Mouse (Mus musculus): ENCODE measurements around the gene Gm16181. TPM values are rescaled to one million over a fixed set of nuclear protein-coding genes. Genes with fewer than 3 reads are reported as not detected.

The Gm16181 gene
- 0.47 TPM in 1 of 2 replicates, not detected in the other for polyA plus RNA-seq (2014; fragmentation: Nextera tagmentation; extraction: Ambion mirVana)

DNA sequence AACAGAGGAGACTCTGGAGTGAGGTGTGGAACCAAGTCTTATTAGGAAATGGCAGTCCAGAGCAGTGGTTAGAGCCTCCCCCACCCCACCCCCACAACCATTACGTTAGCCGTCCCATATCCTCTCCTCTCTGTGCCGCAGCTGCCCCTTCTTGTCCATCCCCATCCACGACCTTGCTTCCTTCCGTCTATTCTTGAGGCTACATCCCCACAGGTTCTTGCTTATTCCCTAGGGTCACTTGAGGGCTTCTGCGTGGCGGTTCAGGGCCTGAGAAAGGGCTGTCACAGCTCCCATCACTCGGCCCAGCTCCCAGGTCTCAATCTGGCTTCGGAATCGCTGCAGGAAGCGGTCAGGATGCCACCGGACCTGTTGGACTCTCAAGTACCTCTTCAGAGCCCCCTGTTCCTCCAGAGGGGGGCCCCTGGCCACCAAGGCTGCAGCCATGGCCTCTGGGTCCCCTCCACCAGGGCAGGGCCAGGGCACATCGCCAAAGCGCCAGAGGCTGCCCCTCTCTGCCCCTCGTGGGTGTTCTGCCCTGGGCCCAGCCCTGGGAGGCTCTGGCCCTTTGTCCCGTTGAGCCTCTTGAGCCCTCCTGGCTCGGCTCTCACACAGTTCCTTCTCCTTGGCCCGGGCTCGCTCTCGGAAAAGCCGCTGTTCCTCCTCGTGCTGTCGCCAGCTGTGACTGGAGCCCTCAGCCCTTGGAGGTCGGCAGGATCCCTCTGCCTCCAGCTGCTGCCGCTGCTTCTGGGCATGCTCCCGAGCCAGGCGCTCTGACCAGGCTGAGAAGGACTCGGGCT lies at the start of gene Gm16181:
Gene Gm16181, plus strand, starts transcription at position 679 of the 797 bp plus-strand sequence.
- ATAC-seq (ENCODE audit: low read depth) (peak; percentile 46; the same call in 1 of the 2 replicates), DNase-seq (ENCODE audit: low spot score) (no peak)
- Histone ChIP-seq H3K27me3 (replicated peaks; ENCODE audit: control insufficient read depth, insufficient read depth, low read length) (no peaks in the 10 kb centered on the region), H3K9me3 (ENCODE audit: control insufficient read depth, low read length) (no peaks in the 10 kb centered on the region), H3K9ac (ENCODE audit: low read depth, low read length) (0 out of 2 replicates have a peak within 1 kb of the TSS, but pooled peaks have one; percentile 25), H3K27ac (replicated peaks; ENCODE audit: low read depth, low read length) (no peak within 1 kb of the TSS; the same call in 1 of the 2 replicates), H3K36me3 (ENCODE audit: control insufficient read depth, insufficient read depth, low read length) (peaks cover 30% of the 10 kb centered on the region), H3K4me1 (ENCODE audit: control insufficient read depth, insufficient read depth, low read length) (no peaks in the 10 kb centered on the region), H3K4me3 (ENCODE audit: low read depth, low read length) (no peak within 1 kb of the TSS), H3K4me2 (ENCODE audit: low read depth, low read length) (no peak within 1 kb of the TSS)
- 78% methylated on average over 27 of the region's 28 CpGs for WGBS

DNA sequence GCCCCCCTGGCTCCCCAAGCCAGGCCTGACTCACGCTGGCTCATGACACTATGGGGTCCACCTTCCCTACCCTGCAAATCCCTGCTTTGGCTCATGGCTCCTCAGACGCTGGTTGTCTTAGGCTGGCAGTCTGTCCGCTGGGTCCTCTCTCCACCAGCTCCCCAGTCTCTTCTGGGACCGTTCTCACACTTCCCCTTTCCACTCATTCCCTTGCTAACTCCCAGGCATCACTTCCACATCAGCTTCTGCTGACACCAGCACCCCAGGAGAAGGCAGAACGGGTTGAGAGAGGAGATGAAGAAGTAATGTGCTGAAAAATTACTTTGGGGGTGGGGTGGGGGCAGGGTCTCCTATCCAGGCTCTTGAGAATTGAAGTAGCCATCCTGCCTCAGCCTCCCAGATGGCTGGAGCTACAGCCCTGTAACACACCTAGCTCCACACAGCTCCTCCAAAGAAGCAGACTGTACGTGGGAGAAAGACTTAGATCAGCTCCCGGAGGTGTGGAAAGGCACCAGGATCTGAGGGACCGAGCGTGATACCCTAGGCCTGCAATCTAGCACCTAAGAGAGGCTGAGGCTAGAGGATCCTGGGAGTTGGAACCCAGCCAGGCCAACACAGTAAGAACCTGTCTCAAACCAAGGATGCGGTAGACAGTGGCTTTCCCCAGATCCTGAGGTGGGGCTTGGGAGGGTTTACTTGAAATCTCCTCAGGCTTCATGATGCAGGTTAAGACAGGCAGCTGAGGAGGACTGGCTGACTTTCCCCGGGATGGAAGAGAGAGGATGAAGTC lies 48.0 kb upstream of the Gm16181 start:
- no peaks in the 10 kb centered on the region for H3K36me3 ChIP-seq (ENCODE audit: control insufficient read depth, insufficient read depth, low read length)
- H3K27ac ChIP-seq (replicated peaks; ENCODE audit: low read depth, low read length) = no peak overlapping the region
- 62% methylated on average over 11 of the region's 11 CpGs for WGBS
- peak; percentile 45 for ATAC-seq (ENCODE audit: low read depth)
- no peaks in the 10 kb centered on the region for H3K9me3 ChIP-seq (ENCODE audit: control insufficient read depth, low read length)
- peak; percentile 71 for DNase-seq (ENCODE audit: low spot score)
- peaks cover 6% of the 10 kb centered on the region; the same call in 1 of the 2 replicates for H3K4me1 ChIP-seq (ENCODE audit: control insufficient read depth, insufficient read depth, low read length)
- no peak overlapping the region for H3K9ac ChIP-seq (ENCODE audit: low read depth, low read length)
- H3K4me3 ChIP-seq (ENCODE audit: low read depth, low read length) = no peak overlapping the region
- H3K4me2 ChIP-seq (ENCODE audit: low read depth, low read length) = no peak overlapping the region
- no peaks in the 10 kb centered on the region for H3K27me3 ChIP-seq (replicated peaks; ENCODE audit: control insufficient read depth, insufficient read depth, low read length)

DNA sequence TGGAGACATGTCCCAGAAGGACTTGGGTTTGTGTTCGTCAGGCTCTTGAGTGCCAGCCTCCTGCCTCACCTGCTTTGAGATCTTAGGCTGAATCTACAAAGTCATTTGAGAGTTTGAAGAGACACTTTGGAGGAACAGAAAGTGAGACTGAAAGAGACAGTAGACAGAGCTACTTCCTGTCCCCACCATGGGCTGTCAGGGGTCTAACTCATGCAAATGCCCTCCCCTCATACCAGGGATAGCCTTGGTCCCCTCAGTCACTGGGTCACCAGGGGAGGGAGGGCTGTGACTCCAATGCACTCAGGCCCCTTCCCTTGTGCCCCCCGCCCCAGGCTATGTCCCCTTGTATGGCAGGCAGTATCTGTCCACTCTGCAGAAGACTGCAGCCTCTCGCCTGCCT lies 47.3 kb upstream of the Gm16181 start:
- Histone ChIP-seq H3K4me1 (ENCODE audit: control insufficient read depth, insufficient read depth, low read length) (peaks cover 6% of the 10 kb centered on the region; the same call in 1 of the 2 replicates), H3K27me3 (replicated peaks; ENCODE audit: control insufficient read depth, insufficient read depth, low read length) (no peaks in the 10 kb centered on the region), H3K4me2 (ENCODE audit: low read depth, low read length) (no peak overlapping the region), H3K9me3 (ENCODE audit: control insufficient read depth, low read length) (no peaks in the 10 kb centered on the region), H3K4me3 (ENCODE audit: low read depth, low read length) (no peak overlapping the region), H3K27ac (replicated peaks; ENCODE audit: low read depth, low read length) (no peak overlapping the region; the same call in 1 of the 2 replicates), H3K36me3 (ENCODE audit: control insufficient read depth, insufficient read depth, low read length) (no peaks in the 10 kb centered on the region), H3K9ac (ENCODE audit: low read depth, low read length) (peak overlapping the region; percentile 19; the same call in 1 of the 2 replicates)
- WGBS = 57% methylated on average over 3 of the region's 3 CpGs
- DNase-seq (ENCODE audit: low spot score) (no peak), ATAC-seq (ENCODE audit: low read depth) (no peak)

- ATAC-seq (ENCODE audit: low read depth) = no peak
- no peaks in the 10 kb centered on the region for H3K36me3 ChIP-seq (ENCODE audit: control insufficient read depth, insufficient read depth, low read length)
- WGBS = 58% methylated on average over 8 of the region's 8 CpGs
- no peak overlapping the region for H3K4me3 ChIP-seq (ENCODE audit: low read depth, low read length)
- H3K4me1 ChIP-seq (ENCODE audit: control insufficient read depth, insufficient read depth, low read length) = peaks cover 6% of the 10 kb centered on the region; the same call in 1 of the 2 replicates
- H3K9ac ChIP-seq (ENCODE audit: low read depth, low read length) = no peak overlapping the region
- no peak for DNase-seq (ENCODE audit: low spot score)
- no peak overlapping the region for H3K27ac ChIP-seq (replicated peaks; ENCODE audit: low read depth, low read length)
- H3K9me3 ChIP-seq (ENCODE audit: control insufficient read depth, low read length) = no peaks in the 10 kb centered on the region
- no peak overlapping the region for H3K4me2 ChIP-seq (ENCODE audit: low read depth, low read length)
- H3K27me3 ChIP-seq (replicated peaks; ENCODE audit: control insufficient read depth, insufficient read depth, low read length) = no peaks in the 10 kb centered on the region
Measured at GRCm38 (mm10) chr17:35174201-35174977, 46.2 kb upstream of the Gm16181 start.

- Histone ChIP-seq H3K27me3 (replicated peaks; ENCODE audit: control insufficient read depth, insufficient read depth, low read length) (no peaks in the 10 kb centered on the region), H3K36me3 (ENCODE audit: control insufficient read depth, insufficient read depth, low read length) (no peaks in the 10 kb centered on the region), H3K27ac (replicated peaks; ENCODE audit: low read depth, low read length) (no peak overlapping the region), H3K4me1 (ENCODE audit: control insufficient read depth, insufficient read depth, low read length) (peaks cover 6% of the 10 kb centered on the region; the same call in 1 of the 2 replicates), H3K9ac (ENCODE audit: low read depth, low read length) (peak overlapping the region; percentile 30; the same call in 1 of the 2 replicates), H3K4me3 (ENCODE audit: low read depth, low read length) (no peak overlapping the region), H3K9me3 (ENCODE audit: control insufficient read depth, low read length) (no peaks in the 10 kb centered on the region), H3K4me2 (ENCODE audit: low read depth, low read length) (no peak overlapping the region)
- DNase-seq (ENCODE audit: low spot score) (no peak), ATAC-seq (ENCODE audit: low read depth) (no peak)
- WGBS = 67% methylated on average over 6 of the region's 6 CpGs
Measured at GRCm38 (mm10) chr17:35175382-35175781, 45.3 kb upstream of the Gm16181 start.

- no peak within 1 kb of the TSS for H3K4me2 ChIP-seq (ENCODE audit: low read depth, low read length)
- peak within 1 kb of the TSS; percentile 30; the same call in 1 of the 2 replicates for H3K9ac ChIP-seq (ENCODE audit: low read depth, low read length)
- no peaks in the 10 kb centered on the region for H3K27me3 ChIP-seq (replicated peaks; ENCODE audit: control insufficient read depth, insufficient read depth, low read length)
- DNase-seq (ENCODE audit: low spot score) (no peak), ATAC-seq (ENCODE audit: low read depth) (no peak)
- no peaks in the 10 kb centered on the region for H3K9me3 ChIP-seq (ENCODE audit: control insufficient read depth, low read length)
- H3K4me3 ChIP-seq (ENCODE audit: low read depth, low read length) = no peak within 1 kb of the TSS
- no peaks in the 10 kb centered on the region for H3K36me3 ChIP-seq (ENCODE audit: control insufficient read depth, insufficient read depth, low read length)
- peaks cover 6% of the 10 kb centered on the region; the same call in 1 of the 2 replicates for H3K4me1 ChIP-seq (ENCODE audit: control insufficient read depth, insufficient read depth, low read length)
- WGBS = 41% methylated on average over 2 of the region's 2 CpGs
- no peak within 1 kb of the TSS for H3K27ac ChIP-seq (replicated peaks; ENCODE audit: low read depth, low read length)
Measured at GRCm38 (mm10) chr17:35175968-35176367, 44.7 kb upstream of the Gm16181 start, which contains the start of gene Aif1. Aif1 (minus strand) TSS chr17:35176068.

DNA sequence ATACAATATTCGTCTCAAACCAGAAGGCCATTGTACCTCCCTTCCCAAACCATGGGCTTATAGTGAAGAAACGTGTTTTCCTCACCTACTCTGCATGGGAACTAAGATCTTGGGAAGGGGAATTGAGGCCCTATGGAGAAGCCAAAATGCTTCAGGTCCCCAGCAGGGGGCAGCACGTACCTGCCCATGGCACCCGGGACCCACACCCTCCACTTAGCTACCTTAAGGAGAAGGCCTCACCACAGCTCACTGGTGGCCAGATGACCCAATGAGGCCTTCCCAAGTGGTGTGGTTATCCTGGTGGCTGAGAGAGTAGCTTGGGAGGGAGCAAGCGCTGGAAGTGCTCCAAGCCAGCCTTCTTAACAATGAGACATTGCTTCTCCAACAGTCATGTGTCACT lies 42.1 kb upstream of the Gm16181 start:
- DNase-seq (ENCODE audit: low spot score) (peak; percentile 74), ATAC-seq (ENCODE audit: low read depth) (peak; percentile 82)
- H3K36me3 ChIP-seq (ENCODE audit: control insufficient read depth, insufficient read depth, low read length) = no peaks in the 10 kb centered on the region
- WGBS = 18% methylated on average over 5 of the region's 5 CpGs
- H3K4me3 ChIP-seq (ENCODE audit: low read depth, low read length) = no peak overlapping the region
- no peak overlapping the region for H3K27ac ChIP-seq (replicated peaks; ENCODE audit: low read depth, low read length)
- no peaks in the 10 kb centered on the region for H3K9me3 ChIP-seq (ENCODE audit: control insufficient read depth, low read length)
- peaks cover 4% of the 10 kb centered on the region; the same call in 1 of the 2 replicates for H3K4me1 ChIP-seq (ENCODE audit: control insufficient read depth, insufficient read depth, low read length)
- H3K9ac ChIP-seq (ENCODE audit: low read depth, low read length) = no peak overlapping the region
- no peak overlapping the region for H3K4me2 ChIP-seq (ENCODE audit: low read depth, low read length)
- H3K27me3 ChIP-seq (replicated peaks; ENCODE audit: control insufficient read depth, insufficient read depth, low read length) = no peaks in the 10 kb centered on the region

- 95% methylated on average over 5 of the region's 5 CpGs for WGBS
- H3K27me3 ChIP-seq (replicated peaks; ENCODE audit: control insufficient read depth, insufficient read depth, low read length) = no peaks in the 10 kb centered on the region
- no peaks in the 10 kb centered on the region for H3K9me3 ChIP-seq (ENCODE audit: control insufficient read depth, low read length)
- no peak overlapping the region for H3K27ac ChIP-seq (replicated peaks; ENCODE audit: low read depth, low read length)
- H3K36me3 ChIP-seq (ENCODE audit: control insufficient read depth, insufficient read depth, low read length) = no peaks in the 10 kb centered on the region
- ATAC-seq (ENCODE audit: low read depth) = no peak
- no peak overlapping the region for H3K9ac ChIP-seq (ENCODE audit: low read depth, low read length)
- DNase-seq (ENCODE audit: low spot score) = no peak
- no peak overlapping the region for H3K4me2 ChIP-seq (ENCODE audit: low read depth, low read length)
- H3K4me1 ChIP-seq (ENCODE audit: control insufficient read depth, insufficient read depth, low read length) = no peaks in the 10 kb centered on the region
- no peak overlapping the region for H3K4me3 ChIP-seq (ENCODE audit: low read depth, low read length)
Measured at GRCm38 (mm10) chr17:35180093-35180492, 40.5 kb upstream of the Gm16181 start.
